Mouse (Mus musculus) cerebellum, adult 11-12 months (tissue): ENCODE data around the gene Lrrc27.
A peak's percentile ranks its signal among the peaks of the same experiment; 100 is the strongest.

Experiments
- DNase-seq: peaks from one replicate; pipeline ENCODE4 v3.0.0; 2022

Lrrc27 gene

GRCm38 (mm10) chr7:139212754-139213745 is at the start of gene Lrrc27, which contains the start of gene Stk32c:
Lrrc27 (plus strand) TSS chr7:139212988.
Stk32c (minus strand) TSS chr7:139213307.
- peak; percentile 98 for DNase-seq

DNA sequence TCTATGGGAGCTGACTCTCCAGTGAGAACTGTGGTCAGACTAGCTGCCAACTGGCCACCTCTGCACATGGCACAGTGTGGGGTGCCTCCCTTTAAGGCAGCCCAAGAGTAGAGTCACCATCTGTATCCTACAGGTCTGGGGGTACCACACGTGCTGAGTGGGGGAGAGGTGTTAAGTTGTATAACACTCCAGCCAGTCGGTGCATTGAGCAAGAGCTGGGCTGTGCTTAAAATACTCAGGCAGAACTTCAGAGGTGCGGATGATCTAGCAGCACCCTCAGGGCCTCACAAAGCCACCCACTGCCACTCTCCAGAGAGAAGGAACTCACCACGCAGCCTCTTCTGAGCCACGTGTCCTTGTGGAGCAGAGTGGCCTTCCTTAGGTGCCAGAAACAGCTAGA is 48.4 kb upstream of the Lrrc27 start:
- DNase-seq, result no peak

GRCm38 (mm10) chr7:139169143-139169542 is 43.6 kb upstream of the Lrrc27 start:
- DNase-seq, result no peak

DNA sequence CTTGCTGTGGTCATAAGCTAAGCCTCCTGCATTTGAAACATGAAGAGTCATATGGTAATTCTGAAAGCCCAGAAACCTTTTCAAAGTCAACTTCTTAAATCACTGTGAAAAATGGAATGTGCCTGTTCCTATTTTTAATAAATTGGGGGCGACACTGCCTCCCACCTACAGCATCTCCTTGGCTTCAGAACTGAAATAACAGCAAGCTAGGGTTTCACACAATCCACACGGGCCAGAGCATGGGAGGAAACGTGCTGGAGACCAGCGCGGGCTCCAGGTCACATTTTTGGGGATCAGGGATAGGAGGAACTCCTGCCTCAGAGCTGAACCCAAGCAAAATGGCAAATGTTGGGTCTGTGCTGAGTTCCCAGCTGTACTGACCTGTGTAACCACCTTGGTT is 33.5 kb upstream of the Lrrc27 start:
- no peak for DNase-seq

GRCm38 (mm10) chr7:139180058-139180457 is 32.7 kb upstream of the Lrrc27 start:
- DNase-seq, result no peak

DNA sequence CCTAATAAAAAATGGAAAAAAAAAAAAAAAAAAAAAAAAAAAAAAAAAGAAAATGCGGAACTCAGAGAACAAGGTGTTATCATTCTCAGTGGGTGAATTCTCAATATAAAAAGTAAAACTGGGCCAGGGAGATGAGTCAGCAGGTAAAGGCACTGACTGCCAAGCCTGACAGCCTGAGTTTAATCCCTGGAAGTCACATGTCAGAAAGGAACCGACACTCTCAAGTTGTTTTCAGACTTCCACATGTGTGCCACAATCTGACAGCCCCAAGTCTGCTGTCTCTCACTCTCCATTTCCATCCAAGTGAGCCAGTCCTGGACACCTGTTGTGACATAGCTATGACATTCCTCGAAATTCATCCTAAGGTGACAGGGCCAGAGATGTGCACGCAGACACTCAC is 28.4 kb upstream of the Lrrc27 start:
- DNase-seq, result no peak

- DNase-seq, result no peak
These were observed 27.9 kb upstream of the Lrrc27 start for GRCm38 (mm10) chr7:139184846-139185245.

DNA sequence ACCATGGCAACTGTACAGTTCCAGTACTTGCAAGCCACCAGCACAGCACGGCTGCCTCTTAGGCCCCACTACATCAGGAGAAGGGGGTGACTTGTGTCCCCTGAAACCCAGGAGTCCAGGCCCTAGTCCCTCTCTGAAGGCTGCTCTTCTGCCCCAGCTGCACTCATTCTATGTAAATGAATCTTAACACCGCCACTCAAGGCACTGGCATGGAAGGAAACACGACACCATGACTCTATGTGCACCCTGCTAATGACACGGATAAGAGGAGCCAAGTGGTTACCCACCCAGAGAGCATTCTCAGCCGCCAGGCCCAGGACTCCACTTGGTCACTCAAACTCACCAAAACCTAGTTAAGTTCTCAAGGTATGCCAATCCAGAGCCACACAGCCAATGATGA is 26.8 kb upstream of the Lrrc27 start:
- no peak for DNase-seq

DNA sequence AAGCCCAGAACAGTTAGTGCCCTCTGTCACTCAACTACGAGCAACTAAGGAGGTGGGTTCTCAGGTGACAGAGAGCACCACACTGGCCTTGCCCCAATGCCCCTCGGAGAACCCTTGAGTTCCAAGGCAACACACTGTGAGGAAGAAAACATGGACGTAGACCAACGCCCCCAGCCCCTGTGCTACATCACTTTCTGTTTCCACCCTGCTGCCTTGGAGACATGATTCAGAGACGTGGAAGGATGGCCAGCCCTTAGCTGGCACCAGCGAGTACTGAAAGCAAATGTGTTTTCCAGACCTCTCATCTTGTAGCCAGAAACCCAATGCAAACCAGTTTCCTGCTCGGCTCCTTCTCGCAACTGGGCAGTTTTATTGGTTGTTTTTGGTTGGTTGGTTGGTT is 26.4 kb upstream of the Lrrc27 start:
- DNase-seq, result no peak

GRCm38 (mm10) chr7:139187277-139187676 is 25.5 kb upstream of the Lrrc27 start:
- no peak for DNase-seq

DNA sequence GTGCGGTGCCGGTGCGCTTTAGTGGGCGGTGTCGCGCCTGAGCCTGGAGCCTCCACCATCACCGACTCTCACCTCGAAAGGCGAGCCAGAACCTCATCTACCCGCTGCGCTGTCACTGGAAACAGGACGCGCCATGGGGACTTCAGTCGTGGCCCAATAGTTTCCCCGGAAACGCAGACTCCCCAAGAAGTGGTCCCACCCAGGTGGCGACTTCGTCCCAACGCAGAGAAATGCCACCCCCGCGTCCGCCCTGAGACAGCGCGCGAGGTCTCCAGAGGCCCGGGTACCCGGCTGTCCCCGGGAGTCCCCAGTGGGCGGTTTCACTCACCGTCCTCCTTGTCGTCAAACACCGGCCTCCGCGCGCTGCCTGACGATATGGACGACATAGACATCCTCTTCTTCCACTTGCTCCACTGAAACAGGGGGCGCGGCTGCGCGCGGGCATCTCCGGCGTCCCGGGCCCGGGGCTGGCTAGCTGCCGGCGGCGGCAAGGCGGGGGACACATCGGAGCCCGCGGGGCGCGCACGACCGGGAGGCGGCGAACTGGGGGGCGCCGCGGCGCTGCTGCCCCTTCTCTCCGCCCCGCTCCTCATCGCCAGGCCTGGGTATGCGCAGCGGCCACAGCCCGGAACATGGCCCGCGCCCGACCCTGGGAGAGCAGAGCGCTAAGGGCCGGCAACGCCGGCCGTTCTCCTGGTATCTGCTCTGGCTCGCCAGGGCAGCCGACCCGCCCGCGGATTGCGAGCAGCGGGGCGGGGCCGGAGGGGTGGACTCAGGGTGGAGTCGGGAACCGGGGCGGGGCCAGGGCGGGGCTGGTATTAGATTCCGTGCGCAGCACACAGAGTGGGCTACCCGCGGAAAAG is 24.8 kb upstream of the Lrrc27 start:
- peak; percentile 59 for DNase-seq

GRCm38 (mm10) chr7:139188634-139189207 is 24.1 kb upstream of the Lrrc27 start:
- no peak for DNase-seq

DNA sequence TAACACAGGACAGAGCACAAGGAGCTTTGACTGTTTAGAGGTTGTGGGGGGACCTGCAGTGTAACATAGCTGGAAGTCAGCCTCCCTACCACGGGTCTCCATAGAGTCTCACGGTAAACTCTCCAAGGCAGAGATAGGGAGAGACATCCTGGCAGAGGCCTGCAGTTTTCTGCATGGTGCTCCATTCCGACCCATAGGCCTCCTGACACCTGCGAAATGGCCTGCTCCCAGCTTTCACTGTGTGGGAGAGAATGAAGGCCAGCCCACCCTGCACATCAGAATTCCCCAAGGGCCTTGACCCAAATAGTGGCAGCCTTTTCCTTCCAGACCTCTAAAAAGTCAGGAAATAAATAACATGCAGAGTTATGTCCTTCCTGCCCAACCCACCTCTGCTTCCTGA is 22.2 kb upstream of the Lrrc27 start:
- no peak for DNase-seq

GRCm38 (mm10) chr7:139191619-139192018 is 21.2 kb upstream of the Lrrc27 start:
- DNase-seq, result peak; percentile 2

GRCm38 (mm10) chr7:139197022-139197421 is 15.8 kb upstream of the Lrrc27 start:
- no peak for DNase-seq

- peak; percentile 64 for DNase-seq
These were observed 12.7 kb upstream of the Lrrc27 start for GRCm38 (mm10) chr7:139200108-139200507.

GRCm38 (mm10) chr7:139201209-139201608 is 11.6 kb upstream of the Lrrc27 start:
- DNase-seq, result peak; percentile 0

GRCm38 (mm10) chr7:139208023-139208772 is 4.6 kb upstream of the Lrrc27 start:
- DNase-seq, result peak; percentile 36

DNA sequence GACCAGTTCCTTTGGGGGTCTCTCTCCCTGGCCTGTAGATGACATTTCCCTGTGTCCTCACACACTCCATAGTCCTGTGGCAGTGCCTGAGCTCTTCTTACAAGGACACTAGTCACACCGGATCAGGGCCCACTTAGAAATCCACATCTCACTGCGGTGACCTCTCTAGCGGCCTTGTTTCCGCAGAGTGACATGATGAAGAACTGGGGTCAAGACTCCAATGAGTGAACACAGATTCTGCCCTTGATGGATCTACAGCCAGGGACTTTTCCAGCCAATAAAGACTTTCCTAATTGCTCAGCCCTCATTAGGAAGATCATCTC is 4.1 kb upstream of the Lrrc27 start:
- DNase-seq, result peak; percentile 14

DNA sequence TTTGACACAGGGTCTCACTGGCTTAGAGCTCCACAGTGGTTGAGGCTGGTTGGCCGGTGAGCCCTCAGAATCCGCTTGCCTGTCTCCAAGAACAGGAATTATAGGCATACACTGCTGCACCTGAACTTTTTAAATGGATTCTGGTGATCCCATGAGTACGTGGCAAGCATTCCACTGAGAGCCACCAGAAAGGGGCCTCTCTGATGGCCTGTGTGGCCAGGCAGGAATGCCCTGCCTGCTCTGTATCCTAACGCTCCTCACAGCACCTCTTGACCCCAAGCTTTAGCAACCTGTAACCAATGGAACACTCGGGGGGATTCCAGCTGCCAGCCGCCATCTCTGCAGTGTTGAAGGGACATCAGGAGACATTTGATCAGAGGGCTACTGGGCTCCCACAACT is 1.0 kb upstream of the Lrrc27 start:
- peak; percentile 36 for DNase-seq

DNA sequence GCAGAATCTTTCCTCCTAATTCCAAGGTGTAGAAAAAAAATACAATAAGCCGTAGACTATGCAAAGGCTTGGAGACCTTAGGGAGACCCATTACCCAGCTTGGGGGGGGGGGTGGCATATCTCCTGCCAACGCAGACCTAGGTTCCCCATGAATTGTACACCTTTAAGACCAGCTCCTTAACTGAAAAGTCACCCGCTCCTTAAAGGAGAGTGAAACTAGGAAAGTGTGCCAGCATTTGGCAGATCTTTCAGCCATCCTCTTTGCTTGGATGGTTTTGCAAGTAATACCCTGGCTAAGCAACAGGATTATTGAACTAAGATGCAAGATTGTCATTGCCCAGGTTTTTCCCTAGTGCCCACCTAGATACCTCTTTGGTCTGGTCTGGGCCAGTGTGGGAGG is 963 bp downstream of the Lrrc27 start:
- DNase-seq, result peak; percentile 45

DNA sequence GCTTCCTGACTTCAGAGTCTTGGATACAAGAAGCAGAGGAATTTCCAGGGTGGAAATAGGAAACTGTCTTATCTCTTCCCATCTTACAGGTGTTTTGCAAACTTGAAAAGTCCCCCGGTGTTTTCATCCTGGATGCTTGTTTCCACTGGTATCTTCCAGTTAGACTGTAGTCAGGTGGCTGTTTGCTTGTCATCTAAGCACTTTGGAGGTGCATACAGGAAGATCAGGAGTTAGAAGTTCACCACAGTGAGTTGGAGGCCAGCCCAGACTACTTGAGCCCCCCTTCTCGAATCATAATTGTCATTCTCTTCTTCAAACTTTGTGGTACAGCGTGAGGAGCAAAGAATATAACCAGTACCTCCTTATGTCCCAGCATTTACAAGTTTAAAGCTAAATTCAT is 1.4 kb downstream of the Lrrc27 start:
- DNase-seq, result peak; percentile 34
